12 mouse cellular contexts compared by ENCODE assay signal in genomic region chr3:65124975-65125374, GRCm38 (mm10). TPM values are rescaled to one million over a fixed set of nuclear protein-coding genes. Genes with fewer than 3 reads are reported as not detected.
DNase-seq lines count a peak whose midpoint lies in the region; ATAC-seq and TF ChIP-seq lines count a peak whose summit lies in the region.
"Had no signal": no experiment of that assay in that cellular context is flagged by ENCODE, and none has a peak within 500 bp of the region (broad histone marks: within the 10 kb centered on the region; RNA-seq: fewer than 3 reads in every experiment).

No protein-coding gene starts in this region.

- 65% methylated on average over 3 of the region's 3 CpGs for WGBS in midbrain, postnatal 0 days
- 78% methylated on average over 3 of the region's 3 CpGs for WGBS in midbrain, embryonic 13.5 days

- no peak for DNase-seq in cerebellum, postnatal 4 days (ENCODE audit: low spot score in 2 of 2)
- DNase-seq in midbrain, postnatal 0 days (ENCODE audit: low spot score): peak; percentile 70
- DNase-seq in layer of hippocampus, adult 9-11 months: peak; percentile 80
- no peak for DNase-seq in c-Kit-positive CD71-positive TER-119-positive erythroid progenitor cells, embryonic 14.5 days (ENCODE audit: low spot score)
- no peak for DNase-seq in adrenal gland, postnatal 14 days
- no peak for DNase-seq in spleen, postnatal 4 days (ENCODE audit: low spot score in 2 of 2)
- DNase-seq: spleen, adult 18-20 months had no signal

- no peak for TF ChIP-seq CTCF in midbrain, postnatal 0 days (IDR thresholded peaks at IDR 0.05)

- no peaks in the 10 kb centered on the region for H3K9me3 ChIP-seq in midbrain, postnatal 0 days (ENCODE audit: low read length)
- no peaks in the 10 kb centered on the region for H3K9me3 ChIP-seq in midbrain, embryonic 13.5 days

- H3K27ac ChIP-seq in midbrain, postnatal 0 days (ENCODE audit: low read depth, low read length): no peak overlapping the region
- H3K27ac ChIP-seq in midbrain, embryonic 13.5 days: no peak overlapping the region
- H3K27ac ChIP-seq: kidney, postnatal 0 days had no signal

- ATAC-seq in cerebellum, adult (ENCODE audit: insufficient number of reproducible peaks, low FRiP score, low TSS enrichment): peak; percentile 93
- no peak for ATAC-seq in midbrain, postnatal 0 days (ENCODE audit: low FRiP score)
- ATAC-seq in midbrain, embryonic 13.5 days: no peak
- ATAC-seq: Patski had no signal

- H3K4me1 ChIP-seq in midbrain, postnatal 0 days (ENCODE audit: insufficient read depth, low read length): no peaks in the 10 kb centered on the region
- H3K4me1 ChIP-seq in midbrain, embryonic 13.5 days (replicated peaks): no peaks in the 10 kb centered on the region

- H3K4me2 ChIP-seq in midbrain, postnatal 0 days (ENCODE audit: low read depth, low read length, poor library complexity, severe bottlenecking): no peak overlapping the region
- no peak overlapping the region for H3K4me2 ChIP-seq in midbrain, embryonic 13.5 days (replicated peaks)
- H3K4me2 ChIP-seq: liver, embryonic 11.5 days had no signal

- no peak overlapping the region for H3K9ac ChIP-seq in midbrain, postnatal 0 days (replicated peaks; ENCODE audit: low read length, poor library complexity, severe bottlenecking)
- H3K9ac ChIP-seq in midbrain, embryonic 13.5 days (replicated peaks): no peak overlapping the region

- H3K4me3 ChIP-seq in midbrain, postnatal 0 days (ENCODE audit: low read depth, low read length): no peak overlapping the region
- H3K4me3 ChIP-seq in midbrain, embryonic 13.5 days (replicated peaks): no peak overlapping the region

- no peaks in the 10 kb centered on the region for H3K36me3 ChIP-seq in midbrain, postnatal 0 days (ENCODE audit: insufficient read depth, low read length)
- no peaks in the 10 kb centered on the region for H3K36me3 ChIP-seq in midbrain, embryonic 13.5 days

- no peaks in the 10 kb centered on the region for H3K27me3 ChIP-seq in midbrain, postnatal 0 days (ENCODE audit: insufficient read depth, low read length)
- no peaks in the 10 kb centered on the region for H3K27me3 ChIP-seq in midbrain, embryonic 13.5 days
- H3K27me3 ChIP-seq: Patski had no signal

RNA-seq across cellular contexts. Expression of gene Kcnab1, which starts 15.8 kb away (rescaled TPM):
- total RNA-seq in midbrain, postnatal 0 days (2014; rRNA removed): 7.1 and 8.0 TPM in 2 replicates
- 8.6 and 8.8 TPM in 2 replicates for polyA plus RNA-seq in midbrain, postnatal 0 days (2015; fragmentation: Nextera tagmentation; extraction: Ambion mirVana)
- polyA plus RNA-seq in midbrain, embryonic 13.5 days (2015; fragmentation: Nextera tagmentation; extraction: Ambion mirVana): 5.2 and 5.5 TPM in 2 replicates
- total RNA-seq in adrenal gland, postnatal 14 days (2021): 0.74 and 2.0 TPM in 2 replicates

Comparison
In these comparisons a context has a peak if more than half of its experiments do, and no peak if none do; other contexts are left out.
1. DNase-seq: peak in midbrain, postnatal 0 days (single experiment) and layer of hippocampus, adult 9-11 months (single experiment); none in cerebellum, postnatal 4 days (0 of 2), c-Kit-positive CD71-positive TER-119-positive erythroid progenitor cells, embryonic 14.5 days (single experiment), adrenal gland, postnatal 14 days (single experiment) and spleen, postnatal 4 days (0 of 2).